Mouse (Mus musculus) gastrocnemius, adult 18-20 months (tissue): Measurements from ENCODE around the gene Tiam1. TPM values are rescaled to one million over a fixed set of nuclear protein-coding genes. Genes with fewer than 3 reads are reported as not detected.

Source experiments
- DNase-seq: peaks from one replicate; pipeline ENCODE4 v3.0.0; 2021; ENCODE audit warnings: low spot score
- total RNA-seq, 2 experiments: library from RNA; stranded (reverse); gene quantifications; 2 replicates each; pipeline ENCODE4 v1.2.3; 2021

Tiam1 gene
- total RNA-seq, 2 experiments from 2014 or later: 4.2 to 10.0 TPM

DNA sequence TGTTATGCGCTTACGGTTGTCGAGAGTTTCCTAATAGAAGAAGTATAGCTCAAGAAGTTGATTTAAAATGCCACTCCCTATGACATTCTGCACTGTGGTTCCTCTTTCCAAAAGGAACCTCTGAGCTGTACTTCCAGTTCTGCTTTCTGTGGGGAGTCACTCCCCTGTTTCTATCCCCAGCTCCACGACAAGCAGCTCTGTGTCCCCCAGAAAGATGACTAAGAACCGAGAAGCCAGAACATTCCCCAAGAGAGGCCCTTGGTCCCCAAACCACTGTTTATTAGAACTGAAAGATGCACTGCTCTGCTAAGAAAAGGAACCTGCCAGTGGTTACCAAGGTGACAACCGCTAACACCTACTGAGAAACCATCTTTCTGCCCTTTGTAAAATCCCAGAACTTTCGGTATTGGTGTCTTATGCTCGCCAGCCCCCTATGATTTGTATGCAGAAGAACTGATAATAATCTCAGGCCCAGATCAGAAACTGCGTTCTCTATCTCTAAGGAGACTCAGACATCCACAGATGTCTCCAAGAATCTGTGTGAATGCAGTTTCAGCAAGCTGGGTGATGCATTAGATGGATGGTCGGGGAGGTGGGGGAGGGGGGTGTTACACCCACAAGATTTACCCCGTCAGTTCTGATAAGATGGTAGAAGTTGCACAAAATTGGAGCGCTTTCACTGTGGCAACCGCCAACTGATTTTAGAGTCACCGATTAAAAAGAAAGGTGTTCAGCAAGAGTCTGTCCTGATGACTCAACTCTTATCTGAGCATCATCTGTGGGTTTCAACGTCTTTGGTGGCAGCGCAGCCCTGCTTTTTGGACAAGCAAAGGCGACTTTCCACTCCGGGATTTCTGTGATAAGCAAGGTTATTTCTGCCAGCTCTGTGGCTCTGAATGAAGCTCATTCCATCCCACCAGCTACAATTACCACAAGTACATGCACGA lies 294.6 kb downstream of the Tiam1 start:
- DNase-seq: no peak

DNA sequence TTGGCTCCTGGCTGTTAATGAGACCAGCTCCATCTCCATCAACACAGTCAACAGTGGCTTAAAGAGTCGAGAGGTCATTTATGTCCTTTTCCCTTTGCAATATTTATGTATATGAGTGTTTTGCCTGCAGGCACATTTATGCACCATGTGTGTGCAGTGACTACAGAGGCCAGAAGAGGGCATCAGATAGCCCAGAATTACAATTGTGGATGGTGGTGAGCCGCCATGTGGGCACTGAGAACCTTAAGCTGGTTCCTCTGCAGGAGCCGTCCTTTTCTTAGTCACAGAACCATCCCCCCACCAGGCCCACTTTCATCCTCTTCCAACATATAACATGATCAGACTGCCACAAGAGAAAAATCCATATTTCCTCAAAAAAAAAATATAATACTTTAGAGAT lies 295.4 kb downstream of the Tiam1 start:
- DNase-seq: no peak

GRCm38 (mm10) chr16:89845461-89845860 lies 298.1 kb downstream of the Tiam1 start:
- no peak for DNase-seq

DNA sequence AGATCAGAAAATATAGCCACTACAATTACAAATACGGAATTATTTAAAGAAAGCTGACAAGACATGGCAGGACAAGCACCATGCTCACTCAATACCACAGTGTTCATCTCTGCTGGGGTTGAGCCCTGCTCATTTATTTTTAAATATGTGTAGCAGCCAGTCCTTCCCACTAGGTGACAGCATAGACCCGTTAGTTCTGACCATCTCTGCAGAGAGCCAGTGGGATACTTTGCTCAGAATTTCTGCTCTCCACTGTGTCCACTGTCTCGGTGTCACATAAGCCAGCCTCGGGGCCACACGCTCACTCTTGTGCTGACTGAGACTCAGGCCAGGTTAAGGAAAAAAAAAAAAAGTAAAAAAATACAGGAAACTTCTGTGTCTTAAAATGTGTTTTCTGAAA lies 299.0 kb downstream of the Tiam1 start:
- DNase-seq: peak; percentile 68

DNA sequence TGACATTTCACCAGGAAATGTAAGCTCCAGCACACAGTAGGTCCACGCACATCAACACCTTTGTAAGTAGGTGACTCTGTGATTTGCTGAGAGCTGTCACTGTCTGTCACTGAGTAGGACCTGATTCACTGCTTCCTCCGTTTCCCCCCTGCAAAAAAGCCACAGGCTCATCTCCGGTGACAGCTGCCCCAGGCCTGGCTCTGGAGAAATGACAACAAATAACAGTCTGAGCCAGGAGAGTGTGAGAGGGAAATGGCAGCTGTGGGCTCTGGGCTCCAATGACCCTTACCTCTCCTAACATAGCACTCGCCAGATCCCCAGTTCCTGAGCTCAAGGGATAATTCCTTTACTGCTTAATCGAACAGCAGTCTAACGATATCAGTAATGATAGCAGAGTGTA lies 301.7 kb downstream of the Tiam1 start:
- DNase-seq: no peak

GRCm38 (mm10) chr16:89840361-89840760 lies 303.2 kb downstream of the Tiam1 start:
- peak; percentile 28 for DNase-seq

DNA sequence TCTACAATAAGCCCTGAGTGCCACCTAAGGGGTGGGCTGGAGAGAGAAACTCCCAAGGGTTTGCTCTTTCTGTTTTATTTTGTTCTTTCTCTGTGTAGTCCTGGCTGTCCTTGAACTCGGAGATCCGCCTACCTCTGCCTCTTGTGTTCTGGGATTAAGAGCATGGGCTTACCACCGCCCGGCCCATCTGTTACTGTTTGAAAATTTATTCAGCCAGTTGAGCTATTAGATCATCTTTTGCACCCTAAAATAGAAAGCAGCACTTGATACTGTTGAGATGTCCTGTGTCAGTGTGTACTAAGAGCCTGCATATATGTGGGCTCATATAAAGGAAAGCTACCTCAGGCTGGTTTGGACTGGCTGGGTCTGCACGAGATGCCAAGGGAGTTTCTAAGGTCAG lies 303.7 kb downstream of the Tiam1 start:
- DNase-seq: no peak

- DNase-seq: no peak
These were observed 306.5 kb downstream of the Tiam1 start for GRCm38 (mm10) chr16:89837096-89837495.

- no peak for DNase-seq
These were observed 308.0 kb downstream of the Tiam1 start for GRCm38 (mm10) chr16:89835551-89835950.

DNA sequence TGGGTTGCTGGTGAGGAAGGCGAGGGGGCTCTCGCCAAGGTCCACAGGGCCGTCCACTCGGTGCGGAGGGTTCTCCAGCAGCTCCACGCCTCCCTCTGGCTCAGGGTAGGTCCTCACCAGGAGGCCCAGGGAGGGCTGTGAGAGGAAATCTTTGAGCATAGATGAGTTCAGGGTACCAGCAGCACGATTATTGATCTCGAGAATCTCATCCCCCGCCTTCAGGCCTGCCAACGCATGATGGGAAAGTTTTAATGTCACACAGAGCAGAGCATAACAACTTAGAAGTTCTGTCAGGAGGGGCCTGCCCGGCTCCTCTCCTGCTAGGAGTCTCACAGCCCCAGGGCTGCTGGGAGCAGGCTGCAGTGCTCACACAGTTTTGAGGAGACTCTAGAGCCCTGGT lies 310.6 kb downstream of the Tiam1 start:
- DNase-seq: no peak

- peak; percentile 47 for DNase-seq
These were observed 312.4 kb downstream of the Tiam1 start for GRCm38 (mm10) chr16:89831172-89831571.

DNA sequence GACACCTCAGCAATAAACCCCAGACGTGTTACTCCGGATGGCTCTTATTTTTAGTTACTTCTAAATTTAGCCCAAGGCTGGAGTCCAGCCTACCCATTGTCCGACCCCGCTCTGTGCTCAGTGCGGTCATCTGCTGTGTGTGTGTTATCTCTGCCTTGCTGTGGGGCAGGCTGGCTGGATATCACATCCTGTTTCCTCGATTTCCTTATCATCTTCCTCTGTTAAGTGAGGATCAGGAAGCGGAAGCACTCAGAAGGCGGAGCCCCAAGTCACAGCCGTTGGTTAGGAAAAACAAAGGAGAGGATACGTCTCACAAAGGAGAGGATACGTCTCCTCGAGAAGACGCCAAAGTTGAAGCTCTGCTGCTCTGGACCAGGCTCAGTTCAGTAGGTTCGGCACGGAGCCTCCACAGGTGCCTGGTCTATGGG lies 313.3 kb downstream of the Tiam1 start:
- DNase-seq: no peak

DNA sequence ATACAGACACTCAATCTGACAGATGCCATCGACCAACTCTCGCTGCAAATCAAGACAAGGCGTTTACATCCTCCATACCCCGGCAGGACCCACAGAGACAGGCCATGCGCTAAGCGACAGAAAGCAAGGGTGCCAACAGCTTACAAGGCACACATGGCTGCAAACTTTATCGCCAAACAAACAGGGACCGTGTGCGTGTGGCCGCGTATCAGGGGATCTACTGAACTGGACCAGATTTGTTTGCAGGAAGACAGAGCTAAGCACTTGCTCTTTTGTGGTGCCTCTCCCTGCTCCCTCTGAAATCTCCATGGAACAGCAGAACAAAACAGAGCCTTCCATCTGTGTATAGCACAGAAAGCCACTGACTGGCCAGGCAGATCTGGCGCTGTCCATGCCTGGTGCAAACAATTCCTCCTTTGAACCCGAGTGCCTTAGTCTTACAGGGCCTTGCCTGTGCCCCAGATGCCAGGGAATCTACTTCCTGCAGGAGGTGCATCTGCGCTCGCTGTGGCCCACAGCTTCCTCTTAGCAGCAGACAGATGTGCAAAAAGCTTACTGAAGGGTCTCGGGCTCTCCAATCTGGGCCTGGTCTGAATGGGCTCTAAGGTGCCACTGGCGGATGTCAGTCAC lies 316.0 kb downstream of the Tiam1 start:
- DNase-seq: no peak

- DNase-seq: no peak
These were observed 317.7 kb downstream of the Tiam1 start for GRCm38 (mm10) chr16:89825875-89826274.

DNA sequence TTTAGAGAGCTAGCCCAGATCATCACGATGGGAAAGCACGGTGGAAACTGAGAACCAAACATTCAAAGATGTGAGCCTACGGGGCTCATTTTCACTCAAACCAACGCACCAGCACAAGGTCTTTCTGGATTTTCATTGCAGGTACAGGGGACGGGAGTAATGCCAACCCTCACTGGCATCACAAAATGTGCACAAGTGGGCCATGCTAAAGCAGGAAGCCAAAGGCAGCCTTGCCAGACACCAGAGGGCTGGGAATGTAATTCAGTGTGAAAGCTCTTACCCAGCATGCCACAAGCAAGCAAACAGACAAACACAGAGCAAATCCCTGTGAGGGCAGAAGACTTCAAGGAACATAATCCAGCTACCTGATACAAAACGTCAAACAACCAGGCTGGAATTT lies 320.7 kb downstream of the Tiam1 start:
- DNase-seq: no peak

DNA sequence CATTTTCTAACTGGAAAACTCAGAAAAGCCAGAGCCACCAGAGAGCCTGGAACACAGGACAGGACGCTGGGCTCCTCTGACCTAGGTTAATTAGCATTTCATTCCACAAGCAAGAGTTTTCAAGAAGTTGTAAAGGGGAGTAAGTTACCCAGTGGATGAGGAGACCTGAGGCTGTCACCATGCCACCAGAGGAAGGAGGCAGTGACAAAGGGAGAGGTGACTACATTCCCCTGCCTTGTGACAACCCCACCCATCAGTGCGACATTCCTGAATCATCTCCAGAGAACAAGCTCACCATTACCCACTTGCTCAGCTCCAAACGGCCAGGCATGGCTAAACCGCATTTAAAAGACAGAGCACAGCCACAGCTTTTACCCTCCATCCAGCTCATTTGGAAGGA lies 324.9 kb downstream of the Tiam1 start:
- DNase-seq: no peak

GRCm38 (mm10) chr16:89817861-89818630 lies 325.5 kb downstream of the Tiam1 start:
- DNase-seq: no peak

GRCm38 (mm10) chr16:89817301-89817700 lies 326.3 kb downstream of the Tiam1 start:
- DNase-seq: no peak

- DNase-seq: no peak
These were observed 326.9 kb downstream of the Tiam1 start for GRCm38 (mm10) chr16:89816506-89817172.

DNA sequence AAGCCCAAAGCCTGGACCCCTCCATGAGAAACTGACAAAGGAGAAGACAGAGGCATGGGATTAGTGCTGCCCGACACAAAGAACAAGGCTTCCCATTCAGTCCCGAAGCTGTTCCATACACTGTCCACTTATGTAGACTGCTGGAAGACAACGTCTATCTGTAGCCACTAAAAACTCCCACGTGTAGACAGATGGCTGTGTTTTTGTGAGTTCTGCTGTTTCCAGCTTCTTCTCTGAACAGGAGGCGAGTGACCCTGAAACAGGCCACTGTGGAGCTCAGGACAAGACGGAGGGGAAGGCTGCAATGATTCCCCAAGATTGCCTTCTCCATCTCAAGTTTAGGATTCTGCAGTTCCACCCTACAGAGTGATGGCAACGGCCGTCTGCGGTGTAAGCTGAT lies 330.0 kb downstream of the Tiam1 start:
- DNase-seq: no peak

GRCm38 (mm10) chr16:89812891-89813290 lies 330.7 kb downstream of the Tiam1 start:
- DNase-seq: no peak

GRCm38 (mm10) chr16:89810398-89810797 lies 333.2 kb downstream of the Tiam1 start:
- no peak for DNase-seq
